Mouse (Mus musculus) intestine, postnatal 0 days (tissue): ENCODE measurements around the gene Rrm2. TPM values are rescaled to one million over a fixed set of nuclear protein-coding genes. Genes with fewer than 3 reads are reported as not detected.

Experiments used
- ATAC-seq: fragments of 200-750 bp; cut with Nextera tagmentation; 2 replicates; pipeline ENCODE4 v1.8.0; 2017; ENCODE audit warnings: mild to moderate bottlenecking, moderate TSS enrichment, moderate library complexity
- H3K27ac ChIP-seq: fragments of 300-500 bp; sonication (generic); 2 replicates; pipeline ENCODE4 v1.5.1; 2014; ENCODE audit warnings: mild to moderate bottlenecking, low read depth, low read length, moderate library complexity
- H3K27me3 ChIP-seq: fragments of 300-500 bp; sonication (generic); replicated peaks from 2 replicates; pipeline ENCODE4 v1.6.1; 2014; ENCODE audit warnings: low read length, mixed read lengths; ENCODE audit not compliant: control insufficient read depth, insufficient read depth
- H3K36me3 ChIP-seq: fragments of 300-500 bp; sonication (generic); 2 replicates; pipeline ENCODE4 v1.6.1; 2014; ENCODE audit warnings: mild to moderate bottlenecking, moderate library complexity; ENCODE audit not compliant: control insufficient read depth, insufficient read depth
- H3K4me1 ChIP-seq: fragments of 300-500 bp; sonication (generic); replicated peaks from 2 replicates; pipeline ENCODE4 v1.6.1; 2014; ENCODE audit warnings: antibody characterized with exemption, low read length, mixed read lengths; ENCODE audit not compliant: control insufficient read depth, insufficient read depth
- H3K4me2 ChIP-seq: fragments of 300-500 bp; sonication (generic); replicated peaks from 2 replicates; pipeline ENCODE4 v1.6.1; 2014; ENCODE audit warnings: low read depth, mild to moderate bottlenecking, moderate library complexity
- H3K4me3 ChIP-seq: fragments of 300-500 bp; sonication (generic); 2 replicates; pipeline ENCODE4 v1.5.1; 2014; ENCODE audit warnings: low read depth, low read length
- H3K9ac ChIP-seq: fragments of 300-500 bp; sonication (generic); 2 replicates; pipeline ENCODE4 v1.6.1; 2014; ENCODE audit warnings: mild to moderate bottlenecking, low read depth, low read length
- H3K9me3 ChIP-seq: fragments of 300-500 bp; sonication (generic); 2 replicates; pipeline ENCODE4 v1.6.1; 2016; ENCODE audit warnings: mixed run types; ENCODE audit not compliant: control insufficient read depth
- CTCF ChIP-seq: sonication (generic); IDR thresholded peaks from 2 replicates; pipeline ENCODE4 v1.5.1; 2016; ENCODE audit warnings: low read depth, mild to moderate bottlenecking, control low read depth, antibody characterized with exemption, moderate library complexity
- WGBS: fragments of 180-500 bp; shearing (Covaris S2); extraction: QIAGEN DNeasy Blood & Tissue Kit; methylation state at CpG from one replicate; pipeline ENCODE4 v1.1.7; 2014; 5-methylcytosine and 5-hydroxymethylcytosine counted together
- polyA plus RNA-seq: library from polyadenylated mRNA; unstranded; fragments of >200 nt; fragmentation: Nextera tagmentation; extraction: Ambion mirVana; gene quantifications from 2 replicates; pipeline ENCODE4 v1.2.1, GENCODE M21; 2015

Gene Rrm2
- polyA plus RNA-seq, 1 experiment from 2014 or later, result 37.4 TPM

DNA sequence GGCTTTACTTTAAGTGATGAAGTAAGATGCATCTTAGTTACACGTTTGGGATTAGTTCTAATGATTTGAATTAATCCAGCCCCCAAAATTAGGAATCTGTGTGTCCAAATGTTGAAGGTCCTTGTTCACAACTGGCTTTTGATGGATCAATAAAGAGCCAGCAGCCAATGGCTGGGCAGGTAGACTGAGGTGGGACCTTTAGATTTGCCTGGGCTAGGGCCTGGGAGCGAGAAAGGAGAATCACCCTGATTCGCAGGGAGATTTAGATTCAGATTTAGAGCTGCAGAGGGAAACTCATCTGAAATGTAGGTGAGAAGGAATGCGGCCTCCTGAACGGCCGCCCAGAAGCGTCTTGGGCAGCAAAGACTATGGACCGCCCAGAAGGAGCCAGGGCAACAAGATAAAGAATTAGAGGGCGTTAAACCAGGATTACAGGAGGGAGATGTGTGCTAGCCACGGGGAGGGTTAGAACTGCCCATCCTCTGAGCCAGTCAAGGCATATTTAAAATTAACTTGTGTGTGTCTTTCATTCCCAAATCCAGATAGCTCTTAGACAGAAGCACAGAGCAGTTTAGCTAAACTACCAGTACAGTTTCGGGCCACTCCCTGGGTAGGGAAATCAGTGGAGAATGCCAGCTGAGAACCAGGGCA is 21.2 kb upstream of the Rrm2 start:
- H3K4me1 ChIP-seq, result no peaks in the 10 kb centered on the region
- no peak overlapping the region for H3K27ac ChIP-seq
- H3K4me2 ChIP-seq, result peak overlapping the region; percentile 57; the same call in 1 of the 2 replicates
- H3K9me3 ChIP-seq, result no peaks in the 10 kb centered on the region
- H3K4me3 ChIP-seq, result no peak overlapping the region
- ATAC-seq, result no peak
- WGBS, result 33% methylated on average over 11 of the region's 11 CpGs
- H3K36me3 ChIP-seq, result no peaks in the 10 kb centered on the region
- no peak for TF ChIP-seq CTCF
- no peak overlapping the region for H3K9ac ChIP-seq
- no peaks in the 10 kb centered on the region for H3K27me3 ChIP-seq

DNA sequence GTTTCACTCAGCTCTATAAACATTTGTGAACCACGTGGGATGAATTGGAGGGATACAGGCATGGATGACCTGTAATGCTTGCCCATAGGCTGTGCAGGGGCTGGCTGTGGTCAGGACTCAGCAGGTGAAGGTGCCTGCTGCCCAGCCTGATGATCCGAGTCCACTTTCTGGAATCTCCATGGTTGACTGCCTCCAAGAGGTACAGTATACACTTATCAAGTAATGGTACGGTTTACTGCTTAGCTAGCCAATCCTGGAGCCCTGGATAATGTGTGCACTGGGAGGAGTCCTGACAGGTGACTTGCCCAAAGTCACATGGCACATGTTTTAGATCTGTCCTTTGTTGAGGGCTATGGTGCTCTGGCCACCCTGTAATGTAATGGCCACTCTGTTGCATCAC is 17.7 kb upstream of the Rrm2 start:
- WGBS, result 75% methylated on average over 3 of the region's 3 CpGs
- H3K36me3 ChIP-seq, result no peaks in the 10 kb centered on the region
- H3K27me3 ChIP-seq, result no peaks in the 10 kb centered on the region
- H3K27ac ChIP-seq, result no peak overlapping the region
- no peaks in the 10 kb centered on the region for H3K9me3 ChIP-seq
- no peak overlapping the region for H3K4me2 ChIP-seq
- no peak for ATAC-seq
- TF ChIP-seq CTCF, result no peak
- no peaks in the 10 kb centered on the region for H3K4me1 ChIP-seq
- H3K9ac ChIP-seq, result no peak overlapping the region
- H3K4me3 ChIP-seq, result no peak overlapping the region

DNA sequence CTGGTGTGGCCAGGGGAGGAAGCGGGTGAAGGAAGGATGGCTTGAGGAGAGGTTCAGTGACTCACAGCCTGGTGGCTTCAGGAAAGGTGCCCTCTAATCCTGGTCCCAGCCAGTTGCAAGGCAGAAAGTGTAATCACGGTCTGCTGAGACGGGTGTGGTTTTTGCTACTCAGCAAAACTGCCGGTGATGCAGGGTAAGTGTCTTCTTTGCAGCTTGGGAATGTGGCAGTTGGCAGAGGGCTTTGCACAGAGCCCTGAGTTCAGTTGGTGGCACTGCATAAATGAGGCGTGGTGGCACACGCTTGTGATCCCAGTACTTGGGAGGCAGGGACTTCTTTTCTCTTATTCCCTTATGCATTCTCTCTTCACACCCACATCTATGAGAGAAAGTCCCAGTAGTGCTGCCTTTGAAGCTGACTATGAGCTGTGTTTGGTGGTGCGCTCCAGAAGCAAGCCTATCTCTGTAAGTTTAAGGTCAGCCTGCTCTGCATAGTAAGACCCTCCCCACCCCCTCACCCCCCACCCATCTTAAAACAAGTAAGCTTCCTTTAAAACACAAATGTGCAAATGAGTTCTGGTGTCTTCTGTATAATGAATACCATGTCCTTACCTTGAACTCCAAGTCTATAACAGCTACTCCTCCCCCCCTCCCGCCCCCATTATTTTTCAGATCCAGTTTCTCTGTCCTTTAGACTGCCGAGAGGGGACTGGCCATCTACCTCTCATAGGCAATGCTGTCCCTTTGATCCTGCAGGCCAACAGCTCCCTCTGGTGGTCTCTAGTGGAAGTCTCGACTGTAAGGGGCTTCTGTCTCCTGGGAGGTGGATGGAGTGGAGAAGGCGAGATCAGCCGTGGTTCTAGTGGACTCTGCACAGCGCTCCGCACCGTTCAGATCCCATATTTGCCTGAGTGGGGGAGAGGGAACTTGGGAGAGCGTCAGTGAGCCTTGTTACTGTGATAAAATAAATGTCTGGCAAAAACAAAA is 11.2 kb upstream of the Rrm2 start:
- WGBS, result 30% methylated on average over 16 of the region's 16 CpGs
- peak; percentile 73 for ATAC-seq
- H3K4me1 ChIP-seq, result no peaks in the 10 kb centered on the region
- no peaks in the 10 kb centered on the region for H3K27me3 ChIP-seq
- no peaks in the 10 kb centered on the region for H3K9me3 ChIP-seq
- H3K4me3 ChIP-seq, result no peak overlapping the region
- H3K9ac ChIP-seq, result no peak overlapping the region
- no peak overlapping the region for H3K27ac ChIP-seq
- peak; percentile 95 for TF ChIP-seq CTCF
- H3K36me3 ChIP-seq, result no peaks in the 10 kb centered on the region
- no peak overlapping the region for H3K4me2 ChIP-seq

DNA sequence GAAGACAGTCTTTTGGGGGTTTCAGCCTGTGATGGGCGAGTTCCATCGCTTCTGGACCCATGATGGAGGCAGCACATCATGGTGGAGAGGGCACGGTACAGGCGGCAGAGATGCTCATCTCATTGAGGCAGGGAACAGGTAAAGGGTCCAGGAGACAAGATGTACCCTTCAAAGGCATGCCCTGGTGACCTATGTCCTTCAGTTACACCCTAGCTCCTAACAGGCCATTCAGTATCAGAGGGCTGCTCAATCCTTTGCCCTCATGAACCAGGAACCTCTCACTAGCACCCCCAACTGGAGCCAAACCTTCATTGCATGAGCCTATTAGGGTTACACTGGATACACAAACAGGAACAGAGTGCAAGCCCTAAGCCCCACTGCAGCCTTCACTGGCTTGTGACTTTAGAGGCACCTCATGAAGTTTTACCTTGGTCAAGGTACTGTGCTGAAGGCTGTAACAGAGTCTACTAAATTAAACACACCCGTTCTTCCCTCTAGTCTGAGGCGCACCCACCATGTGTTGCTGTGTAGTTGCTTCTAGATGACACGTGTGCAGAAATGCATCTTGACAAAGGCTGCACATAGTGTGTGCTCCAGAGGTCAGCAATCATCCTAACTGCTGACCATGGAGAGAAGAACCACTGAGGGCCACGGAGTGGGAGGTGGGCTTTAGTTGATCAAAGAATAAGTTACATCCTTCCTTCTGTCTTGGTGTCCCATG is 10.4 kb upstream of the Rrm2 start:
- WGBS, result 72% methylated on average over 8 of the region's 8 CpGs
- Histone ChIP-seq H3K4me2 (no peak overlapping the region), H3K36me3 (no peaks in the 10 kb centered on the region), H3K9ac (no peak overlapping the region), H3K9me3 (no peaks in the 10 kb centered on the region), H3K4me1 (no peaks in the 10 kb centered on the region), H3K4me3 (no peak overlapping the region), H3K27me3 (no peaks in the 10 kb centered on the region), H3K27ac (no peak overlapping the region)
- TF ChIP-seq CTCF, result peak; percentile 48
- peak; percentile 43; the same call in 1 of the 2 replicates for ATAC-seq

DNA sequence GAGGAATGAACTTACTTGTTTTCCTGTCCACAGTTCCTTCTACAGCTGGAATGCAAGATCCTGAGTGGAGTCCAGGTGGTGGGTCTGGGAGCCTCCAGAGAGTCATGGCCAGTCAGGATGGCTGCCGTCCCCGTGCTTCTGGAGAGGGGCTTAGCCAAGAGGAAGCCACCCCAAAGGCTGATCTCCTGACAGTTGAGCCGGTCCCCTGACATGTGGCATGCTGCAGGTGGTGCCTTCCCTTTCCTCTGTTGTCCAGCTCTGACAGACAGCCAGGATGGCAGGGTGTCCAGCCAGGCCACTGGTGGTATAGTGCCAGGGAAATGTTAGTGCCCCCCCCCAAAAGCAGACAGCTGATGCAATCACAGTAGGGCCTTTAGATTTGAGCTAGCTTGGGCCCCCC is 9.5 kb upstream of the Rrm2 start:
- Histone ChIP-seq H3K9me3 (no peaks in the 10 kb centered on the region), H3K9ac (no peak overlapping the region), H3K4me1 (no peaks in the 10 kb centered on the region), H3K27me3 (no peaks in the 10 kb centered on the region), H3K4me3 (no peak overlapping the region), H3K4me2 (no peak overlapping the region), H3K27ac (no peak overlapping the region), H3K36me3 (no peaks in the 10 kb centered on the region)
- no peak for TF ChIP-seq CTCF
- 82% methylated on average over 3 of the region's 3 CpGs for WGBS
- ATAC-seq, result no peak

DNA sequence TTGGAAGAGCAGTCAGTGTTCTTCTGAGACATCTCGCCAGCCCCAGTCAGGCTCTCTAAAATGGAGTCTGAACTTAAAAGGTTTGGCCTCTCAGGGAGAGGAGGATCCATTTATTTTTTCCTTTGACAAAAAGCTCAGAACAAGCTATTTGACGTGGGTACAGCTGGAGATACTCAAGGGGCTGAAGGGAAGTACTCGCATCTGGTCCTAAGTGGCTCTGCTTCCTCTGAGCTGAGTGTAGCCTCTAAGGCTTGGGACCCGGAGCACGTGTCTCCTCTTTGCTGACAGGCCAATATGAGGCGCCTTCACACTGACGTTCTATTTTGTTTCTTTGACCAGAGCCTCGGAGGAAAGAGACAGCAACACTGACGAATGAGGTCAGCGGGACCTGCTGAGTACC is 8.5 kb upstream of the Rrm2 start:
- no peak overlapping the region for H3K9ac ChIP-seq
- no peaks in the 10 kb centered on the region for H3K4me1 ChIP-seq
- WGBS, result 61% methylated on average over 10 of the region's 10 CpGs
- no peak overlapping the region for H3K4me3 ChIP-seq
- no peaks in the 10 kb centered on the region for H3K36me3 ChIP-seq
- TF ChIP-seq CTCF, result no peak
- no peaks in the 10 kb centered on the region for H3K9me3 ChIP-seq
- H3K4me2 ChIP-seq, result no peak overlapping the region
- no peaks in the 10 kb centered on the region for H3K27me3 ChIP-seq
- no peak for ATAC-seq
- H3K27ac ChIP-seq, result no peak overlapping the region
